Mouse (Mus musculus) C2C12 (cell line): Measurements from ENCODE around the gene Fgd3. TPM values are rescaled to one million over a fixed set of nuclear protein-coding genes. Genes with fewer than 3 reads are reported as not detected.

Experiments
- H3K27me3 ChIP-seq: one replicate; pipeline ENCODE4 v1.6.1; 2011; ENCODE audit not compliant: control insufficient read depth, insufficient read depth, insufficient read length
- H3K36me3 ChIP-seq: one replicate; pipeline ENCODE4 v1.6.1; 2011; ENCODE audit not compliant: control insufficient read depth, insufficient read depth
- H3K4me3 ChIP-seq: one replicate; pipeline ENCODE4 v1.5.1; 2011; ENCODE audit warnings: mild to moderate bottlenecking, control low read depth; ENCODE audit not compliant: poor library complexity, insufficient read depth, severe bottlenecking
- H3K79me2 ChIP-seq: one replicate; pipeline ENCODE4 v1.6.1; 2011; ENCODE audit not compliant: control insufficient read depth, insufficient read depth
- H3K79me3 ChIP-seq: one replicate; pipeline ENCODE4 v1.6.1; 2011; ENCODE audit warnings: low read depth, control low read depth
- H3ac ChIP-seq: one replicate; pipeline ENCODE3; 2011; ENCODE audit warnings: low read depth; ENCODE audit not compliant: control insufficient read depth, insufficient read length
- CEBPB ChIP-seq: IDR thresholded peaks from one replicate; pipeline ENCODE4 v1.6.1; 2011; ENCODE audit warnings: low read depth, mild to moderate bottlenecking, control low read depth, moderate library complexity
- CTCF ChIP-seq: IDR thresholded peaks from one replicate; pipeline ENCODE4 v1.5.1; 2011; ENCODE audit not compliant: control insufficient read depth, insufficient read depth, insufficient read length
- FOSL1 ChIP-seq: IDR thresholded peaks from one replicate; pipeline ENCODE4 v1.8.0; 2011; ENCODE audit warnings: mild to moderate bottlenecking, low read length; ENCODE audit not compliant: poor library complexity, insufficient read depth, severe bottlenecking
- MAX ChIP-seq: IDR thresholded peaks from one replicate; pipeline ENCODE4 v1.6.1; 2011; ENCODE audit warnings: mild to moderate bottlenecking, control low read depth
- MYOD1 ChIP-seq: IDR thresholded peaks from one replicate; pipeline ENCODE4 v1.6.1; 2011; ENCODE audit warnings: low read depth; ENCODE audit not compliant: control insufficient read depth, insufficient read length
- MYOG ChIP-seq: IDR thresholded peaks from one replicate; pipeline ENCODE4 v1.6.1; 2011; ENCODE audit not compliant: control insufficient read depth, insufficient read length; ENCODE audit errors: extremely low read depth
- USF1 ChIP-seq: IDR thresholded peaks from one replicate; pipeline ENCODE4 v1.6.1; 2011; ENCODE audit warnings: low read depth, mild to moderate bottlenecking, control low read depth, moderate library complexity
- polyA plus RNA-seq: library from polyadenylated mRNA; unstranded; fragments of >200 nt; fragmentation: generic; extraction: Trizol; gene quantifications from one replicate; pipeline ENCODE4 v1.2.1, GENCODE M21; 2012; ENCODE audit warnings: missing spikeins

The Fgd3 gene
- polyA plus RNA-seq, 1 experiment = 44.8 TPM

- H3ac ChIP-seq = no peak overlapping the region
- H3K36me3 ChIP-seq = peaks cover 93% of the 10 kb centered on the region
- H3K79me2 ChIP-seq = peaks cover 43% of the 10 kb centered on the region
- peaks cover 14% of the 10 kb centered on the region for H3K79me3 ChIP-seq
- no peaks in the 10 kb centered on the region for H3K27me3 ChIP-seq
- H3K4me3 ChIP-seq = no peak overlapping the region
- TF ChIP-seq CEBPB (no peak), USF1 (no peak), MYOG (no peak), MYOD1 (no peak), FOSL1 (no peak), MAX (no peak), CTCF (no peak)
These were observed 28.2 kb downstream of the Fgd3 start for GRCm38 (mm10) chr13:49291949-49292348.

GRCm38 (mm10) chr13:49291398-49291797 is 28.7 kb downstream of the Fgd3 start:
- H3K79me2 ChIP-seq = peaks cover 43% of the 10 kb centered on the region
- no peak overlapping the region for H3K4me3 ChIP-seq
- H3K36me3 ChIP-seq = peaks cover 93% of the 10 kb centered on the region
- H3K27me3 ChIP-seq = no peaks in the 10 kb centered on the region
- TF ChIP-seq CTCF = no peak
- peaks cover 14% of the 10 kb centered on the region for H3K79me3 ChIP-seq
- H3ac ChIP-seq = no peak overlapping the region

GRCm38 (mm10) chr13:49287224-49287623 is 32.9 kb downstream of the Fgd3 start:
- peaks cover 92% of the 10 kb centered on the region for H3K36me3 ChIP-seq
- H3K79me3 ChIP-seq = peaks cover 5% of the 10 kb centered on the region
- no peak overlapping the region for H3ac ChIP-seq
- no peak overlapping the region for H3K4me3 ChIP-seq
- no peaks in the 10 kb centered on the region for H3K27me3 ChIP-seq
- no peak for TF ChIP-seq CTCF
- no peak for TF ChIP-seq CEBPB
- no peak for TF ChIP-seq FOSL1
- TF ChIP-seq MYOD1 = no peak
- TF ChIP-seq MYOG = no peak
- no peak for TF ChIP-seq USF1
- TF ChIP-seq MAX = no peak
- H3K79me2 ChIP-seq = peaks cover 9% of the 10 kb centered on the region

GRCm38 (mm10) chr13:49286750-49287149 is 33.4 kb downstream of the Fgd3 start:
- H3ac ChIP-seq = no peak overlapping the region
- H3K79me2 ChIP-seq = peaks cover 4% of the 10 kb centered on the region
- H3K79me3 ChIP-seq = peaks cover 5% of the 10 kb centered on the region
- no peaks in the 10 kb centered on the region for H3K27me3 ChIP-seq
- peaks cover 92% of the 10 kb centered on the region for H3K36me3 ChIP-seq
- TF ChIP-seq USF1 (no peak), MYOG (no peak), CTCF (no peak), MAX (no peak), FOSL1 (no peak), CEBPB (no peak), MYOD1 (no peak)
- no peak overlapping the region for H3K4me3 ChIP-seq

- Histone ChIP-seq H3K79me2 (no peaks in the 10 kb centered on the region), H3ac (no peak overlapping the region), H3K27me3 (no peaks in the 10 kb centered on the region), H3K4me3 (no peak overlapping the region), H3K36me3 (peaks cover 97% of the 10 kb centered on the region), H3K79me3 (no peaks in the 10 kb centered on the region)
- TF ChIP-seq MYOG (no peak), MAX (no peak), FOSL1 (no peak), MYOD1 (no peak), CTCF (no peak), USF1 (no peak), CEBPB (no peak)
These were observed 36.4 kb downstream of the Fgd3 start for GRCm38 (mm10) chr13:49283686-49284085.

GRCm38 (mm10) chr13:49282168-49282567 is 37.9 kb downstream of the Fgd3 start:
- Histone ChIP-seq H3K4me3 (no peak overlapping the region), H3K79me3 (no peaks in the 10 kb centered on the region), H3K79me2 (no peaks in the 10 kb centered on the region), H3K27me3 (no peaks in the 10 kb centered on the region), H3ac (no peak overlapping the region), H3K36me3 (peaks cover 97% of the 10 kb centered on the region)
- no peak for TF ChIP-seq USF1
- TF ChIP-seq CEBPB = no peak
- TF ChIP-seq MYOD1 = no peak
- no peak for TF ChIP-seq FOSL1
- no peak for TF ChIP-seq MYOG
- no peak for TF ChIP-seq CTCF
- no peak for TF ChIP-seq MAX
